Mouse (Mus musculus): ENCODE measurements around the gene Fbxw21.
A peak's percentile ranks its signal among the peaks of the same experiment; 100 is the strongest.

Fbxw21 gene

DNA sequence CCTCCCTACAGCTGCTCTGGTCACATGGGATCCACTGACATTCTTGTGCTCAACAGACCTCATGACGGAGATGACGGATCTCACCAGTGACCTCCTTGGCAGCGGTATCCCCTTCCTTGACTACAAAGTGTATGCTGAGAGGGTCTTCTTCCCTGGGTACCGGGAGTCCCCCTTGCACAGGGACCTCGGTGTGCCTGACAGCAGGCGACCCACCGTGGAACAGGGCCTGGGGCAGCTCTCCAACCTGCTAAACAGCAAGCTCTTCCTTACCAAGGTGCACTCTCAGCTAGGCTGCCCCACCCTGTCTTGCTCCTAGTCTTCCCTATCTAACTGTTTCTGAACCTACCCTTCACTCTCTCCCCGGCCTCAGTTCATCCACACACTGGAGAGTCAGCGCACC lies 50.2 kb downstream of the Fbxw21 start:
- DNase-seq (ENCODE audit: low spot score), result no peak

- no peak for DNase-seq (ENCODE audit: low spot score)
Measured at GRCm38 (mm10) chr9:109111101-109111500, 50.7 kb downstream of the Fbxw21 start.

DNA sequence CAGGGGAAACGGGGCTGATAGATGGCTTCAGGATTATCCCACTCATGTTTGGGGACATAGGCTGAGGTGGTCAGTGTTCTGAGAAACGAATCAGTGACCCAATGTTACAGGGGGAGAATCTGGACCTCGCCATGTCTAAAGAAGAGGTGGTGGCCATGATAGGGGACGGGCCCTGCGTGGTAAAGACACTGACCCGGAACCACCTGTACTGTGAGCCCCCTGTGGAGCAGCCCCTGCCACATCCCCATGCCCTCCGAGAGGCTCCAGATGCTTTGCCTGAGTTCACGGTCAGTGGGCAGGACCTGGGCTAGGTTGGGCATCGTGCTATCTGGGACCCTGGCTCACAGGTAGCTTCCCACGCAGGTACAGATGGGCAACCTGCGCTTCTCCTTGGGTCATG lies 51.6 kb downstream of the Fbxw21 start:
- no peak for DNase-seq (ENCODE audit: low spot score)

DNA sequence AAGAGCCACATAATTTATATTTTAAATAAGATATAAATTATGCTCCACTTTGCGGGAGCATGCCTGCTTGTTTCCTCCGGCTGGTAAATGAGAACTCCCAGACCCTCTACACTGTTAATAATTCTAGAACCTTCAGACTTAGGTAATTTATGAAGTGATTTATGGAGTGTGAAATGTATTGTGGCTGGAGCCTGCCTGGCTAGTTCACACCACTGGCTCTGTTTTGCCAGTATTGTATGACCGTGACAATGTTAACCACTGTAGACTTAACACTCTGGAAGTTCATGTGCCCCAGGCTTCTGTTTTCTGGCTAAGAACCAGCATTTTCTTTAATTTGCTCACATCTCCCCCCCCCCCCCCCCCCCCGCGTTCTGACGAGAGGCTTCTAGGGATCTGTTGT lies 54.5 kb downstream of the Fbxw21 start:
- no peak for DNase-seq (ENCODE audit: low spot score)

DNA sequence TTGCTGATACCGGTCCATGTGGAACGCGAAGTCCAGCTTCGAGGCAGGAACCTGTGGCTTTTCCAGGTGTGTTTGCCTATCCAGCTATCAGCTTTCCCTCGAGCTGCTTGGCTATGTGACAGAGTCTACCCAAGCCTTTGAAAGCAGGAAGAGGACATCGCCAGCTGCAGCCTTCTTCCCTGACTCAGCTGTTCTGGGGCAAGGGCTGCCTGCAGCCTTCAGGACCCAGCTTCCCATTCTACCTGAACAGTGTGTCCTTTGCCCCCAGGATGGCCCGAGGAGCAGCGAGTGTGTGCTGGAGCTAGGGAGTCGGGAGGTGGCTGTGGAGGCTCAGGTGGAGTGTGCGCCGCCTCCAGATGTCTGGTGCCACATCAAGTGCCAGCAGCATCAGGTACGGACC lies 56.2 kb downstream of the Fbxw21 start:
- DNase-seq (ENCODE audit: low spot score), result peak; percentile 73

GRCm38 (mm10) chr9:109105011-109105410 lies 56.8 kb downstream of the Fbxw21 start:
- DNase-seq (ENCODE audit: low spot score), result no peak

DNA sequence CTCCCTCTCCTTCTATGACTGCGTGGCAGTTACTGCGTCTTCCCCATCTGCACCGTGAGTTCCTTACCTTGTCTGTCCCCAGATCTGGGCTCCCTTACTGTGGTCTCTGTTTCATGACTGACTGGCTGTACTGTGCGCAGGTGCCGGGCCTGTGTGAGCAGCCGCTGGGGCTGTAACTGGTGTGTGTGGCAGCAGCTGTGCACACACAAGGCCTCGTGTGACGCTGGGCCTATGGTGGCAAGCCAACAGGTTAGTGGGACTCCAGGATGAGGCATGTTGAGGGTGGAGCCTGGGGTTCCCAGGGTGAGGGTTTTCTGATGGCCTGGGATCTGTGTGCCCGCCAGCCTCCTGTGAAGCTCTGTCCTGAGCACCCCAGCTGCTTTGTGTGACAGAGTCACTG lies 57.8 kb downstream of the Fbxw21 start:
- no peak for DNase-seq (ENCODE audit: low spot score)

DNA sequence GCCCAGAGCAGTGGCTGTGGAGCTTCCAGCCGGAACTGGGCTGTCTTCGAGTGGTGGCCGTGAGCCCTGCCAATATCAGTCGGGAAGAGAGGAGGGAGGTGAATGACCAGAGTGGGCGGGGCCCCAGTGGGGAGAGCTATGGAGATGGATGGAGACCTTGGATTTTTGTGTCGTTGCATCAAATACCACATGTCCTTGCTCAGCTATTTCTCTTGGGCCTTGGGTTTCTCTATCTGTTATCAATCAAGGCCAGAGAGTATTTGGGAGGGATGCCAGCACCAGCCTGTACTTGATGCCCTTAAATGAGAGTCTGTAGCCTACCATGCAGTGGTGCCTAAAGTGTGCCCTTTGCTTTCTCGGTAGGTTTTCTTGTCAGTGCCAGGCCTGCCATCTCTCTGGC lies 58.6 kb downstream of the Fbxw21 start:
- DNase-seq (ENCODE audit: low spot score), result no peak

DNA sequence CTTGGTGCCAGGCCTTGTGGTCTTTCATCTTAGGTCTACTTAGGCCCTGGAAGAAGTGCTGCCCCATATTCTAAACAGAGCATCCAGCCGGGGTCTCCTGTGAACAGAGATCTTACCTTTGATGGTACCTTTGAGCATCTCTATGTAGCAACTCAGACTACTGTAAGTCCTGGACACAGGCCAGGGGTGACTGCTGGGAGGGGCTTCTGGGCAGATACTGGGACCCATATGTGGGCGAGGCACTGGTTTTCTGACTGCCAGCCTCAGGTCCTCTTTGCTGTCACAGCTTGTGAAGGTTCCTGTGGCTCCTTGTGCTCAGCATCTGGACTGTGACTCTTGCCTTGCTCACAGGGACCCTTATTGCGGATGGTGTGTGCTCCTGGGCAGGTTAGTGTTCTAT lies 59.3 kb downstream of the Fbxw21 start:
- no peak for DNase-seq (ENCODE audit: low spot score)

- DNase-seq (ENCODE audit: low spot score), result no peak
Measured at GRCm38 (mm10) chr9:109101933-109102445, 59.9 kb downstream of the Fbxw21 start.

DNA sequence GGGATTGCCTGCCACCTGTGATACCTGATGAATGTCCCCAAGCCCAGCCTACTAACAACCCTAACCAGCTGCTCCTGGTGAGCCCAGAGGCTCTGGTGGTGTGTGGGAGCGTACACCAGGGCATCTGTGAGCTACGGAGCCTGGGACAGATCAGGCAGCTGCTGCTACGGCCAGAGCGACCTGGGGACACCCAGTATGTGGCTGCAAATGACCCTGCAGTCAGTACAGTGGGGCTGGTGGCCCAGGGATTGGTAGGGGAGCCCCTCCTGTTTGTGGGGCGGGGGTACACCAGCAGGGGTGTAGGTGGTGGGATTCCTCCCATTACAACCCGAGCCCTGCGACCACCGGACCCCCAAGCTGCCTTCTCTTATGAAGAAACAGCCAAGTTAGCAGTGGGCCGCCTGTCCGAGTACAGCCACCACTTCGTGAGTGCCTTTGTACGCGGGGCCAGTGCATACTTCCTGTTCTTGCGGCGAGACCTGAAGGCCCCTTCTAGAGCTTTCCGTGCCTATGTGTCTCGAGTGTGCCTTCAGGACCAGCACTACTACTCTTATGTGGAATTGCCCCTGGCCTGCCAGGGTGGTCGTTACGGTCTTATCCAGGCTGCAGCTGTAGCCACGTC lies 61.4 kb downstream of the Fbxw21 start:
- no peak for DNase-seq (ENCODE audit: low spot score)

DNA sequence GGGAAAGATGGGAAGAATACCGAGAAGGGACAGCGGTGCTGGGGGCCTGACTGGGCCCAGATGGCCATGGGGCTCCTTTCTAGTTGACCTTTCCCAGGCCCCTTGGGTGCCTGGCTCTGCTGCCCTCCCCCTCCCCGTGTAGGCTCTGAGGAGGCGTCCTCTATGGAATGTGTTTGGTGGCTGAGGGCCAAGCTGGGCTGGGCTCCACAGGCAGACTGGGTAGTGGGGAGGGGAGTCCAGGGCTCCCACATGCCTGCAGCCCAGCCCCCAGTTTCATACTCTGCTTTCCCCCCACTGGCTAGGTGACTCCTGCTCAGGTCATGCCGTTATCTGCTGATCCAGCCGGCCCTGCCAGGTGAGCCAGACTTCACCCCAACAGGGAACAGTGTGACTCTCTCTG lies 62.9 kb downstream of the Fbxw21 start:
- DNase-seq (ENCODE audit: low spot score), result no peak

GRCm38 (mm10) chr9:109098366-109098765 lies 63.5 kb downstream of the Fbxw21 start:
- DNase-seq (ENCODE audit: low spot score), result no peak

GRCm38 (mm10) chr9:109097831-109098230 lies 64.0 kb downstream of the Fbxw21 start:
- no peak for DNase-seq (ENCODE audit: low spot score)

- DNase-seq (ENCODE audit: low spot score), result no peak
Measured at GRCm38 (mm10) chr9:109097291-109097690, 64.5 kb downstream of the Fbxw21 start.

- DNase-seq (ENCODE audit: low spot score), result no peak
Measured at GRCm38 (mm10) chr9:109096856-109097255, 65.0 kb downstream of the Fbxw21 start.

DNA sequence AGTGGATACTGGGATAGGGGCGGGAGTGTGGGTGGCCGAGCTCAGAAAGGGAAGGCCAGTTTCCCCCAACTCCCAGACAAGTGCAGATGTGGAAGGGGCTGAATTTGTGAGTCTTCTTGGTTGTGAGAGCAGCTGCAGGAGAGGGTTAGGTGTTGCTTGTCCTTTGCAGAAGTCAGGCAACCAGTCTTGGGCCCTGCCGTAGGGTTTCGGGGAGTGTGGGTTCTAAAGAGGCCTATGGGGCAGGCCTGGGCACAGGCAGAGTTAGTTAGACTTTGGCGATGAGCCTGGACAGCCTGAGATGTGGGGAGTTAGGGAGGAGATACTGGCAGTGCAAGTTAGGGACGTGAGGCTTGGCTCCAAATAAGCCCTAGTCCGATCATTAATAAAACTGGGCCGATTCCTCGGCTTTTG lies 65.6 kb downstream of the Fbxw21 start:
- DNase-seq (ENCODE audit: low spot score), result no peak

GRCm38 (mm10) chr9:109095137-109095982 lies 66.5 kb downstream of the Fbxw21 start, which contains the start of gene Plxnb1:
Plxnb1 (plus strand) TSS chr9:109095389.
- DNase-seq (ENCODE audit: low spot score), result peak; percentile 83

- peak; percentile 87 for DNase-seq (ENCODE audit: low spot score)
Measured at GRCm38 (mm10) chr9:109094553-109095136, 67.2 kb downstream of the Fbxw21 start.

- DNase-seq (ENCODE audit: low spot score), result peak; percentile 36
Measured at GRCm38 (mm10) chr9:109093786-109094552, 67.9 kb downstream of the Fbxw21 start.

- DNase-seq (ENCODE audit: low spot score), result peak; percentile 77
Measured at GRCm38 (mm10) chr9:109092799-109093198, 69.0 kb downstream of the Fbxw21 start.

DNA sequence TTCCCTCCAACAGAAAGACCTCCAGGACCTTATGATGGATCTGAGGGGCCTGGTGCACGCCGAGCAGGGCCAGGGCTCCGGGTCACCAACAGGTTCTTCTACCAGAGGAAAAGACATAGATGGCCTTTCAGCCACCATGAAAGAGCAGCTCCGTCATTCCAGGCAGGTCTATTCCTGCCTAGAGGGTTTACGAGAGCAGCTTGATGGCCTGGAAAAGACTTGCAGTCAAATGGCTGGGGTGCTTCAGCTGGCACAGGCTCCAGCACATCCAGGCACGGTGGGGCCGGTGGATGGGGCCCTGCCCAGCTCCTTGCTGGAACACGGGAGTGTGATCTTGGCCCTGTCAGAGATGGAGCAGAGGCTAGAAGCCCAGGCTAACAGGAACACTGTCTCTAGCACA lies 70.0 kb downstream of the Fbxw21 start:
- no peak for DNase-seq (ENCODE audit: low spot score)

Data from yolk sac, embryonic 10.5 days (tissue).